Mouse (Mus musculus) cerebellum, adult 2 months (tissue): ENCODE data around the gene Gapvd1. TPM values are rescaled to one million over a fixed set of nuclear protein-coding genes. Genes with fewer than 3 reads are reported as not detected.
A peak's percentile ranks its signal among the peaks of the same experiment; 100 is the strongest.

Experiments used
- DNase-seq, 2 experiments: peaks; one replicate each; pipeline ENCODE4 v3.0.0; 2021
- H3K27ac ChIP-seq: fragments of 200-500 bp; 2 replicates; pipeline ENCODE4 v1.5.1; 2012; ENCODE audit warnings: low read length, control low read depth, inconsistent platforms; ENCODE audit not compliant: insufficient read depth
- H3K27me3 ChIP-seq: fragments of 200-500 bp; 2 replicates; pipeline ENCODE4 v1.6.1; 2012; ENCODE audit warnings: inconsistent platforms, mild to moderate bottlenecking, low read length, moderate library complexity; ENCODE audit not compliant: control insufficient read depth, insufficient read depth
- H3K4me1 ChIP-seq: fragments of 200-500 bp; 2 replicates; pipeline ENCODE4 v1.6.1; 2011; ENCODE audit warnings: low read length; ENCODE audit not compliant: control insufficient read depth, insufficient read depth
- H3K4me3 ChIP-seq: fragments of 200-500 bp; replicated peaks from 2 replicates; pipeline ENCODE3; 2011; ENCODE audit warnings: mild to moderate bottlenecking, low read depth, low read length, control low read depth; ENCODE audit not compliant: insufficient read depth
- CTCF ChIP-seq: fragments of 200-500 bp; IDR thresholded peaks from 2 replicates; pipeline ENCODE4 v1.5.1; 2011; ENCODE audit warnings: low read depth, mild to moderate bottlenecking, control low read depth, low read length, moderate library complexity, borderline replicate concordance; ENCODE audit not compliant: insufficient read depth
- POLR2A ChIP-seq: fragments of 200-500 bp; IDR thresholded peaks from 2 replicates; pipeline ENCODE4 v1.6.1; 2011; ENCODE audit warnings: low read length, control low read depth, borderline replicate concordance; ENCODE audit not compliant: insufficient read depth
- WGBS: fragments of 180-500 bp; shearing (Covaris S2); methylation state at CpG from one replicate; pipeline ENCODE4 v1.1.7; 2018; 5-methylcytosine and 5-hydroxymethylcytosine counted together
- polyA plus RNA-seq: library from polyadenylated mRNA; depleted of rRNA; stranded (reverse); fragments of >200 nt; gene quantifications from 2 replicates; pipeline ENCODE4 v1.2.3, GENCODE M21; 2012

Gapvd1 gene
- polyA plus RNA-seq, 1 experiment = 49.4 TPM

GRCm38 (mm10) chr2:34777237-34777868 is 22.3 kb upstream of the Gapvd1 start:
- H3K4me1 ChIP-seq = peaks cover 17% of the 10 kb centered on the region; the same call in 1 of the 2 replicates
- WGBS = 54% methylated on average over 1 of the region's 1 CpGs

GRCm38 (mm10) chr2:34774493-34774892 is 19.5 kb upstream of the Gapvd1 start:
- no peaks in the 10 kb centered on the region for H3K27me3 ChIP-seq
- H3K27ac ChIP-seq = no peak overlapping the region
- peaks cover 20% of the 10 kb centered on the region; the same call in 1 of the 2 replicates for H3K4me1 ChIP-seq
- TF ChIP-seq CTCF (no peak), POLR2A (no peak)
- no peak overlapping the region for H3K4me3 ChIP-seq
- WGBS = 83% methylated on average over 6 of the region's 6 CpGs
- no peak for DNase-seq

More at GRCm38 (mm10) chr2:34777237-34777868, 22.3 kb upstream of the Gapvd1 start:
- H3K4me3 ChIP-seq = no peak overlapping the region
- H3K27ac ChIP-seq = no peak overlapping the region
- DNase-seq = no peak
- TF ChIP-seq POLR2A (no peak), CTCF (no peak)
- H3K27me3 ChIP-seq = no peaks in the 10 kb centered on the region

GRCm38 (mm10) chr2:34773673-34774072 is 18.6 kb upstream of the Gapvd1 start:
- 83% methylated on average over 4 of the region's 4 CpGs for WGBS
- peaks cover 20% of the 10 kb centered on the region; the same call in 1 of the 2 replicates for H3K4me1 ChIP-seq
- TF ChIP-seq POLR2A (no peak), CTCF (no peak)
- H3K4me3 ChIP-seq = no peak overlapping the region
- H3K27me3 ChIP-seq = no peaks in the 10 kb centered on the region
- no peak overlapping the region for H3K27ac ChIP-seq
- no peak for DNase-seq

GRCm38 (mm10) chr2:34772252-34773235 is 17.5 kb upstream of the Gapvd1 start:
- peak overlapping the region; percentile 57; the same call in 1 of the 2 replicates for H3K27ac ChIP-seq
- no peaks in the 10 kb centered on the region for H3K27me3 ChIP-seq
- WGBS = 4% methylated on average over 50 of the region's 50 CpGs
- H3K4me1 ChIP-seq = peaks cover 20% of the 10 kb centered on the region; the same call in 1 of the 2 replicates
- no peak for DNase-seq
- TF ChIP-seq POLR2A (no peak), CTCF (no peak)
- peak overlapping the region; percentile 79 for H3K4me3 ChIP-seq

- Histone ChIP-seq H3K4me3 (peak within 1 kb of the TSS; percentile 89), H3K27ac (peak within 1 kb of the TSS; percentile 86), H3K27me3 (no peaks in the 10 kb centered on the region), H3K4me1 (peaks cover 16% of the 10 kb centered on the region; the same call in 1 of the 2 replicates)
- no peak for TF ChIP-seq CTCF
- TF ChIP-seq POLR2A = peak; percentile 100
- DNase-seq = peak; percentile 99 to 100
- WGBS = under 1% methylated on average over 60 of the region's 60 CpGs
Measured at GRCm38 (mm10) chr2:34771368-34772226, 16.6 kb upstream of the Gapvd1 start, which contains the start of gene Hspa5. Hspa5 (plus strand) TSS chr2:34771970.

- TF ChIP-seq CTCF (no peak), POLR2A (no peak)
- H3K27me3 ChIP-seq = no peaks in the 10 kb centered on the region
- H3K4me1 ChIP-seq = peaks cover 16% of the 10 kb centered on the region; the same call in 1 of the 2 replicates
- peak overlapping the region; percentile 89 for H3K4me3 ChIP-seq
- peak overlapping the region; percentile 86; the same call in 1 of the 2 replicates for H3K27ac ChIP-seq
- DNase-seq = no peak
- WGBS = 3% methylated on average over 6 of the region's 6 CpGs
Measured at GRCm38 (mm10) chr2:34770951-34771350, 15.9 kb upstream of the Gapvd1 start.

GRCm38 (mm10) chr2:34770049-34770448 is 15.0 kb upstream of the Gapvd1 start:
- no peak for DNase-seq
- H3K4me1 ChIP-seq = peaks cover 16% of the 10 kb centered on the region; the same call in 1 of the 2 replicates
- H3K27ac ChIP-seq = no peak overlapping the region
- WGBS = 93% methylated on average over 2 of the region's 2 CpGs
- H3K4me3 ChIP-seq = no peak overlapping the region
- no peaks in the 10 kb centered on the region for H3K27me3 ChIP-seq
- no peak for TF ChIP-seq CTCF
- no peak for TF ChIP-seq POLR2A
